Mouse (Mus musculus) spleen, adult 12 weeks (tissue): ENCODE results near the gene Gm26620.

Source experiments
- DNase-seq: peaks from one replicate; pipeline ENCODE4 v3.0.0; 2022; ENCODE audit warnings: low spot score

Gm26620 gene

DNA sequence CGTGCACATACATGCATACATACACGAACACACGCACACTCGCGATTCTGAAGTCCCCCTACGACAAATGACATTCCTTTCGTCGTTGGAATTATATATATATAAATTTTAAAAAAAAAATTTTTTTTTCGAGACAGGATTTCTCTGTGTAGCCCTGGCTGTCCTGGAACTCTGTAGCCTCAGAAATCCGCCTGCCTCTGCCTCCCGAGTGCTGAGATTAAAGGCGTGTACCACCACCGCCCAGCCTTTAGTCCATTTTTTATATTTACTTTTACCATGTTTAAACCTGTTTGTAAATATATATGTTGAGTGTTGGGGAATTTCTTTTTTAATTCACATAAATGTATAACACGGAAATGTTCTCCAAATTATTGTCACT is 16.0 kb upstream of the Gm26620 start:
- no peak for DNase-seq

- no peak for DNase-seq
Observed at GRCm38 (mm10) chr1:170871402-170871801, 13.5 kb upstream of the Gm26620 start.

DNA sequence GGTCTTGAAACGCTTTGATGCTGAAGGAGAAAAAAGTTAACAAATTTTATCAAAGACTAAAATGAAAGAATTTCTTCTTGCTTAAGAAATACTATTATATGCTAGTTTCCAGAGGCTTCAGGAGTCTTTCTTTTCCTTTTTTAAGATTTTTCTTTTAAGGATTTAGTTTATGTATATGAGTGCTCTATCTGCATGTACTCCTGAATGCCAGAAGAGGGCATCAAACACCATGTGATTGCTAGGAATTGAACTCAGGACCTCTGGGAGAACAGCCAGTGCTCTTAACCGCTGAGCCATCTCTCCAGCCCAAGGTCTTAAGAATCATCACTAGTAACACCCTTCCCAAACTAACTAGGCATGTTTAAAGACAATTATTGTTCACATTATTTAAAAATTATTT is 12.9 kb upstream of the Gm26620 start:
- no peak for DNase-seq

- no peak for DNase-seq
Observed at GRCm38 (mm10) chr1:170875676-170876075, 9.2 kb upstream of the Gm26620 start.

GRCm38 (mm10) chr1:170876906-170877305 is 8.0 kb upstream of the Gm26620 start:
- DNase-seq, result no peak

- no peak for DNase-seq
Observed at GRCm38 (mm10) chr1:170882915-170883485, 1.9 kb upstream of the Gm26620 start.

GRCm38 (mm10) chr1:170884390-170884789 is 475 bp upstream of the Gm26620 start:
- DNase-seq, result no peak

- no peak for DNase-seq
Observed at GRCm38 (mm10) chr1:170886044-170886458, 1.2 kb downstream of the Gm26620 start.

DNA sequence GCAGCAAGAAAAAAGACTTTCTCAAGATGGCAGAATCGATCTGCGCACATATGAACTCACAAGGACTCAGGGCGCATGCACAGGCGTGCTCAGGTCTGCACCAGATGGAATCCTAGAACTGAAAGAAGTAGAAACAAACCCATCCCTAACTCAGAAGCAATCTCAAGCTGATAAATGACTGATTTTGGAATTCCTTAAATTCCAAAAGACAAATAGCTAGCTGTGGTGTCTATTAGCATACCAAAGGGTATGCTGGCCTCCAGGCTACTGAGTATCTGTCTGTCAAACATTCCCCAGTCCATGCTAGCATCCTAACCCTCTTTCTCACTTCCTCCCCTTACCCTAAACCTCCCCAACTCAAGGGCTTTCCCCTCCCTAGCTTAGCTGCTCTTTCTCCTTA is 4.4 kb downstream of the Gm26620 start:
- DNase-seq, result no peak

DNA sequence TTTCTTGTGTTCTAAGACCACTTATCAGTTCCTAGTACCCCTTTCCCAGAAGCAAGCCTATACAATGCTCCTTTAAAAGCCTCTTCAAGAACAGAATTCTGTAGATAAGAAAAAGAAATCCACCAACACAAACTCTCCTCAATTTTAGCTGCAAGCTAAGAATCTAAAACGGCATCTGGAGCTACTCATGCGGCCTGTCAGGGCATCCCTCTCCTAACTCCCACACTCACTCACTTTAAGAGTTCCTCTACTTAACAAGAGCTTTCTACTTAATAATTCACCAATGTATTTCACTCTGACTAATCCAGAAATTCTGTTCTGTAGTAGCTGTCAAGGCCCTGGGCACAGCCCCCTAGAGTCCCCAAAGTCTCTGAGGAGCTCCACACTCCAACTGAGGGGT is 6.8 kb downstream of the Gm26620 start:
- no peak for DNase-seq

DNA sequence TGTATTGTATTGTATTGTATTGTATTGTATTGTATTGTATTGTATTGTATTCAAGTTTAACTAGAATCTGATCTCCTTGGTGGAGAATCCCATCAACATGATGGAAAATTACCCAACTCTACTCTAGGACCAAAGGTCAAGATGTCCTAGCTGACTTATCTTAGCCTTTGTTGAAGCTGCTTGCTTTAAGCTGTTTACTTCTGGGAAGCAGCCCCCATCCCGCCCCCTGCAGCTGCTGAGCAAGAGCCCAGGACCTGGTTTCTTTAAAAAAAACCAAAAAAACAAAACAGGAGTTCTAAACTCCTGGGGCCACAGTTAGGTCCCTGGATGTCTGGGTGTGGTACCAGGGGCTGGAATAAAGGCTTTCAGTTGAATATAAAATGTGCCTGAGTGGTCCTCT is 7.4 kb downstream of the Gm26620 start:
- DNase-seq, result no peak

GRCm38 (mm10) chr1:170894603-170895602 is 10.0 kb downstream of the Gm26620 start:
- DNase-seq, result no peak

DNA sequence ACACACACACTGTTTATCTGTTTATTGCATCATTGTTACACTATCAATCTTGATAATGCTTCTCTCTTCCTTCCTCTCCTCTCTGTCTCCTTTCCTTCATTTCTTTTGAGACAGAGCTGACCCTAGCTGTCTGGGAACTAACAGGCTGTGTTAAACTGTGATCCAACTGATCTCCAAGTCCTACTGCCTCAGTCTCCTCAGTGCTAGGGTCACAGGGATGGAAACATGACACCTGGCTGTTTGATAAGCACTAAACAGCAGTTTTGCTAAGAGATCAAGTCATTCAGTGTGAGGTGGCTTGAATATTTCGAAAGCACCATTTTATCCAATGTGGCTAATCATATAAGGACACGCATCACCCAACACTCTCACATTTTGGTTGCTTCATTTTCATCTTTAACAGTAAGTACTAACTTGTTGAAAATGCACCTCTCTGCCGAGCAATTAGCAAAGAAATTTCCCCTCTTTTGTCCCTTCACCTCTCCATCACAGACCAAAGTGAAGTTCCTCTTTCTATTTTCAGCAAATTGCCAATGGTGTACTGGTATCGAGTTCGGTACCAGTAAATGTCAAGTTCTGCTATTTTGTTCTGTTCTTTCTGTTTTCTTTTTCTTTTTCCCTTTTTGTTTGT is 11.9 kb downstream of the Gm26620 start:
- DNase-seq, result no peak

GRCm38 (mm10) chr1:170898413-170899075 is 13.7 kb downstream of the Gm26620 start:
- DNase-seq, result no peak

DNA sequence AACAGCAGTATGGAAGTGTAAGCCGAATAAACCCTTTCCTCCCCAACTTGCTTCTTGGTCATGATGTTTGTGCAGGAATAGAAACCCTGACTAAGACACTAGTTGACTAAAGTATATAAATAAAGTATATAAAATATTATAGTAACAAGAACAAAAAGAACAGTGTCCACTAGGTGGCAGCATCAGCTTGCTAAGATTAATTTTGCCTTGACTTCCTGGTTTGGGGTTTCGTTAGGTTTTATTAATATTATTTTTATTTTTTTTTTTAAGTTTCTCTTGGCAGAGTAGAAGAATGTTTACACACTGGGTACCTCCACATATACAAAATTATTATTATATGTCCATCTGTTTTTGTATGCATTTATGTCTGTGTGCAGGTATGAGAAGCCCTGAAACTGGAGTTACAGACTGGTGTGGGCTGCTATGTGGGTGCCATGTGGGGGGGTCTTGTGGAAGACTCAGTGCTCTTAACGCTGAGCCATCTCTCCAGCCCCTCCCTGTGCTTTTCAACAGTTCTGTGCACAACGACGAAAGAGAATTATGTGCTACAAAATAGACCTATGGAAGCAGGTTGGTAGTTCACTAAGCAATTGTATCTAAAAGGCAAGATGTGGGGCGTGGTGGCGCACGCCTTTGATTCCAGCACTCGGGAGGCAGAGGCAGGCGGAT is 16.1 kb downstream of the Gm26620 start:
- peak; percentile 21 for DNase-seq

- peak; percentile 72 for DNase-seq
Observed at GRCm38 (mm10) chr1:170901536-170902238, 16.8 kb downstream of the Gm26620 start.

DNA sequence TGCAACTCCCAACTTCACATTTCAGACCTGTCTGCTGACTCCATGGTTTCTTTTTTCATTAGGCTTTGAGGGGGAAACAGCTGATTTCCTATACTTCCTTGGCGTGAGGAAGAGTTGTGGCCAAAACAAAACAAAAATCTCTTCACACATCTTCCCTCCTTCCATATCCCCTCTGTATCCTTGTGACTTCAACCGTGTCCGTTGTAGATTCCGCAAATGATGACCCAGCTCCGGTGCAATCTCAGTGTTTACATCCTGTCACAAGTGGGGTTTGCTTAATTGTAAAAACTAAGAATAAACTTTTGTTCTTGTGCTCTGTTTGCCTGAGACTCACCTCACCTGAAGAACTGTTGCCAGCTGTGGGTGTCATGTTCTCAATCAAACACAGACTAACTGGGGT is 18.6 kb downstream of the Gm26620 start:
- DNase-seq, result no peak

- no peak for DNase-seq
Observed at GRCm38 (mm10) chr1:170907111-170907455, 22.2 kb downstream of the Gm26620 start.

DNA sequence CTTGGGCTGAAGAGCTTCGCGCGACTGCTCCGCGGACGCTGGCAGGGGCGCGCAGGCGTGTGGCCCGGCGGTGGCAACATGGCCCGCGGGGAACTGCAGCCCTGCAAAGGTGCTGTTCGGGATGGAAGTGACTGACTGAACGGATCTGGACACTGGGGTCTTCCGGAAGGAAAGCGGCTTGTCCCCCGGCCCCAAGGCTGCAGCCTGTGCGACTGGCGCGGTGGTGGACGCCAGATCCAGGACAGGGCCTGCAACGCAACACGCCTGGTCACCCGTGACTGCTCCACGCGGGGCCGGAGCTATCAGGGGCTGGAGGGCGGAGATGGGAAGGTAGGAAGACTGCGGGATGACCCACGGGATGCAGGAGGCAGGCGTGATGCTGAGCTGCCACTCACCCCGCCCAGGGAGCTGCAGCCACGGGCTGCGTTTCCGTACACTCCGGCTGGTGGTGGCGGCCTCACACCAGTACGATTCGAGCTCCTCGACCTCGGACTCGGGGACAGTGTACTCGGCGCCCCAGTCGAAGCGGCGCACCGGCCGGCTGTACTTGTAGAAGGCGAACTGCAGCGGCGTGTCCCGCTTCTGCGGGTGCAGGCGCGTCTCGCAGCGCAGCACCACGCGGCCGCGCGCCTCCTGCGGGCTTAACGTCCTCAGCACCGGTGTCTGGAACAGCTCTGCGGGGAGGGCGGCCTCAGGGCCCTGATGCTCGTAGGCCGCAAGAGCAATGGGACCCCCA is 22.8 kb downstream of the Gm26620 start:
- DNase-seq, result peak; percentile 8

GRCm38 (mm10) chr1:170908341-170908740 is 23.5 kb downstream of the Gm26620 start:
- DNase-seq, result no peak
